Mouse (Mus musculus) testis, adult 2 months (tissue): Measurements from ENCODE around the gene Usp48.

Source experiments
- CTCF ChIP-seq: fragments of 200-500 bp; IDR thresholded peaks from 2 replicates; pipeline ENCODE4 v1.5.1; 2012; ENCODE audit warnings: low read depth, mild to moderate bottlenecking, inconsistent platforms, low read length, moderate library complexity; ENCODE audit not compliant: control insufficient read depth, insufficient read depth, insufficient replicate concordance
- POLR2A ChIP-seq: fragments of 200-500 bp; IDR thresholded peaks from 2 replicates; pipeline ENCODE4 v1.6.1; 2012; ENCODE audit warnings: low read depth, mild to moderate bottlenecking, inconsistent platforms, low read length, moderate library complexity; ENCODE audit not compliant: control insufficient read depth

DNA sequence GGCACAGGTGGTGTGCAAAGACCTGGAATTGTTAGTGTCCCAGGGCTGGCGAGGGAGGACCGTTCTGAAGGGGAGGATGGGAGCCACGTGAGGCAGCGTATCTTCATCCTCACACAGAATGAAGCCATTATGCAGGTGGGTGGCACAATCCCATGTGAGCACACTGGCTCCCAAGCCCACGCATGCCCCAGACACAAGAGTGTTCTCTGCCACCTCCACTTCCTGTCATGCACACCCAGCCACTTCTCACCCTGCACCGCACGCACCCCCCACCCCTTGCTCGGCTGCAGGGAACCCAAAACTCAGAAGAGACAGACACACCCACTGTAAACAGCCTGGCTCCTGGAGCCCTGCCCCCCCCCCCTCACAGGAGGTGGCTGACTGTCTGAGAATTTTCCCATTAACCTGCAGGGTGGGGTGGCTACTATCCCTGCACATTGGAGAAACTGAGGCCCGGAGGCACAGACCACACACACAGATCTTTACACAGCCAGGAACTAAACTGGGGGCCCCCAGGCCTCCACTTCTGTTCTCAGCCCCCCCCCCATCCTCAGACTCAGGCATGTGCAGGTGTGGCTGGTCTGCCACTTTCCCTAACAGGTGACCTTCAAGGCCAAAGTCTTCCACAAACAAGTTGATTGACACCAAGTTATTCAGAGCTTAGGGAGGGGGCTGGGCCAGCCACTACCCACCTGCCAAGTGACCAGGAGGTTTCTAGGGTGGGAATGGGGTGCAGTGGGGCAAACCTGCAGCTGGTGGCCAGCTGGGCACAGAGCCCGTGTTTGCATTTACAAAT is 98.8 kb downstream of the Usp48 start:
- TF ChIP-seq CTCF, result no peak; the same call in 1 of the 2 replicates
- no peak for TF ChIP-seq POLR2A
